ENCODE assay signal across 8 mouse cellular contexts in genomic region chr5:31240637-31241521, GRCm38 (mm10). TPM values are rescaled to one million over a fixed set of nuclear protein-coding genes. Genes with fewer than 3 reads are reported as not detected.
DNase-seq lines count a peak whose midpoint lies in the region; ATAC-seq and TF ChIP-seq lines count a peak whose summit lies in the region.

Nrbp1 (plus strand) TSS chr5:31240864.
Gm9970 (minus strand) TSS chr5:31241232.

- no peaks in the 10 kb centered on the region for H3K27me3 ChIP-seq in hindbrain, embryonic 16.5 days (replicated peaks; ENCODE audit: control insufficient read depth, insufficient read depth, low read length)

- TF ChIP-seq CTCF in left cerebral cortex, adult 2 months (IDR thresholded peaks at IDR 0.05) = no peak; the same call in none of the 2 replicates

- intact Hi-C loops in left cerebral cortex, adult 2 months (cut with DNase I) = loop anchor here (1.0 to 2.0 kb wide), 2 partner anchors 21 to 54 kb away; partner anchors contain the start of gene Ppm1g

- H3K9ac ChIP-seq in hindbrain, embryonic 16.5 days (ENCODE audit: low read depth, low read length) = peak within 1 kb of the TSS; percentile 99

- peak; percentile 99 for ATAC-seq in hindbrain, embryonic 16.5 days

- peaks cover 4% of the 10 kb centered on the region for H3K9me3 ChIP-seq in hindbrain, embryonic 16.5 days (ENCODE audit: control insufficient read depth, low read length)

- H3K4me1 ChIP-seq in hindbrain, embryonic 16.5 days (ENCODE audit: control insufficient read depth, insufficient read depth, low read depth, low read length) = peaks cover 7% of the 10 kb centered on the region

- WGBS in hindbrain, embryonic 16.5 days = under 1% methylated on average over 69 of the region's 103 CpGs
- WGBS in macrophage (ENCODE audit: missing documents) = 1% methylated on average over 81 of the region's 103 CpGs

- DNase-seq in ZHBTc4 (ENCODE audit: low read depth, low spot score) = peak; percentile 99
- peak; percentile 92 to 96 for DNase-seq in cerebellum, postnatal 4 days (ENCODE audit: low spot score in 2 of 2)
- DNase-seq in gastrocnemius, adult 18-20 months (ENCODE audit: low spot score) = peak; percentile 95
- DNase-seq in left cerebral cortex, adult 2 months (ENCODE audit: extremely low spot score in 1 of 2, low spot score in 2 of 2) = peak; percentile 95 to 96
- peak; percentile 87 for DNase-seq in retina, postnatal 7 days (ENCODE audit: low read depth, low spot score)
- DNase-seq in urinary bladder, adult 18-20 months (ENCODE audit: low spot score in 2 of 2) = peak; percentile 88 to 94

- H3K4me2 ChIP-seq in hindbrain, embryonic 16.5 days (ENCODE audit: low read length) = peak within 1 kb of the TSS; percentile 81

- H3K79me2 ChIP-seq in macrophage (ENCODE audit: inconsistent target) = peaks cover 40% of the 10 kb centered on the region

- H3K36me3 ChIP-seq in hindbrain, embryonic 16.5 days (ENCODE audit: control insufficient read depth, insufficient read depth, low read length) = peaks cover 15% of the 10 kb centered on the region
- H3K36me3 ChIP-seq in macrophage (ENCODE audit: inconsistent target) = peaks cover 22% of the 10 kb centered on the region

- H3K27ac ChIP-seq in hindbrain, embryonic 16.5 days (ENCODE audit: low read depth, low read length) = peak within 1 kb of the TSS; percentile 98
- H3K27ac ChIP-seq in left cerebral cortex, adult 2 months = peak within 1 kb of the TSS; percentile 95
- peak within 1 kb of the TSS; percentile 64 for H3K27ac ChIP-seq in macrophage

- peak within 1 kb of the TSS; percentile 97 for H3K4me3 ChIP-seq in hindbrain, embryonic 16.5 days (ENCODE audit: low read length)
- H3K4me3 ChIP-seq in left cerebral cortex, adult 2 months = peak within 1 kb of the TSS; percentile 96
- peak within 1 kb of the TSS; percentile 79 for H3K4me3 ChIP-seq in macrophage (ENCODE audit: inconsistent target)

RNA-seq across cellular contexts. Expression of gene Nrbp1, which starts in this region (rescaled TPM):
- total RNA-seq in gastrocnemius, adult 18-20 months (2021) = 10 to 100 TPM; 50.3 to 54.9 TPM
- 167 and 174 TPM in 2 replicates for polyA plus RNA-seq in hindbrain, embryonic 16.5 days (2015; fragmentation: Nextera tagmentation; extraction: Ambion mirVana)
- total RNA-seq in left cerebral cortex, adult 2 months (2021) = 10 to 100 TPM; 82.3 to 86.0 TPM
- total RNA-seq in macrophage (2018; cell fraction: chromatin; rRNA removed) = 100 to 1,000 TPM in 24 of 26 experiments, 10 to 100 TPM in 2; 67.1 to 259 (median 191) TPM
- total RNA-seq in macrophage (2018; cell fraction: cytosol; rRNA removed) = 10 to 100 TPM; 53.4 to 82.1 (median 68.0) TPM
- total RNA-seq in macrophage (2018; cell fraction: nucleus; rRNA removed) = 100 to 1,000 TPM in 10 of 26 experiments, 10 to 100 TPM in 16; 61.8 to 127 (median 93.6) TPM
- polyA plus RNA-seq in macrophage (2018) = 68.4 to 96.8 TPM (median 84.5 TPM) in 3 replicates

RNA-seq across cellular contexts. Expression of gene Gm9970, which starts in this region (rescaled TPM):
- not detected for total RNA-seq in gastrocnemius, adult 18-20 months (2021)
- polyA plus RNA-seq in hindbrain, embryonic 16.5 days (2015; fragmentation: Nextera tagmentation; extraction: Ambion mirVana) = 0.41 TPM in 1 of 2 replicates, not detected in the other
- total RNA-seq in left cerebral cortex, adult 2 months (2021) = not detected
- 1 to 10 TPM in 1 of 26 experiments, not detected in 25; 2.0 TPM for total RNA-seq in macrophage (2018; cell fraction: chromatin; rRNA removed)
- total RNA-seq in macrophage (2018; cell fraction: cytosol; rRNA removed) = under 1 TPM in 3 of 26 experiments, not detected in 23; 0.39 to 0.42 (median 0.39) TPM
- 1 to 10 TPM in 2 of 26 experiments, not detected in 24; 1.3 to 1.8 TPM for total RNA-seq in macrophage (2018; cell fraction: nucleus; rRNA removed)
- polyA plus RNA-seq in macrophage (2018) = not detected in 3 replicates

Comparison
In these comparisons a context has a peak if more than half of its experiments do, and no peak if none do; other contexts are left out.
1. Peak in every context shown above with its lines: DNase-seq, ATAC-seq, H3K4me3 ChIP-seq and H3K27ac ChIP-seq.